Mouse (Mus musculus): ENCODE data around the gene Capns1.
"Not testable (repeated sequence)": the region's sequence is repeated elsewhere in the genome, so short reads cannot be mapped to it uniquely, and the experiment has no call there.

Gene Capns1

GRCm38 (mm10) chr7:30198481-30198971 lies at the start of gene Capns1:
Gene Capns1 (minus strand): TSS chr7:30198811.
- DNase-seq, result no peak

- DNase-seq, result not testable (repeated sequence)
These were observed 38.8 kb upstream of the Capns1 start for GRCm38 (mm10) chr7:30237374-30237773.

GRCm38 (mm10) chr7:30235625-30236024 lies 37.0 kb upstream of the Capns1 start, which contains the start of gene Ovol3:
Gene Ovol3 (minus strand): TSS chr7:30235725.
- no peak for DNase-seq

- DNase-seq, result no peak
These were observed 36.5 kb upstream of the Capns1 start for GRCm38 (mm10) chr7:30235091-30235490.

- DNase-seq, result no peak
These were observed 35.8 kb upstream of the Capns1 start for GRCm38 (mm10) chr7:30234276-30234858.

GRCm38 (mm10) chr7:30233387-30233786 lies 34.8 kb upstream of the Capns1 start:
- no peak for DNase-seq

- DNase-seq, result peak in 1 of 2 experiments; percentile 50
These were observed 34.1 kb upstream of the Capns1 start for GRCm38 (mm10) chr7:30232631-30233148.

- peak; percentile 90 to 95 for DNase-seq
These were observed 33.3 kb upstream of the Capns1 start, which contains the start of the genes Polr2i and Tbcb for GRCm38 (mm10) chr7:30231669-30232454. Gene Polr2i (plus strand): TSS chr7:30231948. Gene Tbcb (minus strand): TSS chr7:30232272.

GRCm38 (mm10) chr7:30231328-30231668 lies 32.7 kb upstream of the Capns1 start:
- no peak for DNase-seq

GRCm38 (mm10) chr7:30224206-30224605 lies 25.6 kb upstream of the Capns1 start:
- DNase-seq, result no peak

- DNase-seq, result no peak
These were observed 23.6 kb upstream of the Capns1 start for GRCm38 (mm10) chr7:30222205-30222604.

- no peak for DNase-seq
These were observed 22.8 kb upstream of the Capns1 start for GRCm38 (mm10) chr7:30221433-30221832.

GRCm38 (mm10) chr7:30220008-30220356 lies 21.4 kb upstream of the Capns1 start:
- DNase-seq, result no peak

- peak in 1 of 2 experiments; percentile 43 for DNase-seq
These were observed 20.8 kb upstream of the Capns1 start for GRCm38 (mm10) chr7:30219293-30220007.

GRCm38 (mm10) chr7:30217277-30217676 lies 18.7 kb upstream of the Capns1 start:
- no peak for DNase-seq

GRCm38 (mm10) chr7:30216723-30217151 lies 18.1 kb upstream of the Capns1 start:
- DNase-seq, result no peak

GRCm38 (mm10) chr7:30215875-30216274 lies 17.3 kb upstream of the Capns1 start:
- DNase-seq, result no peak

GRCm38 (mm10) chr7:30213881-30214280 lies 15.3 kb upstream of the Capns1 start:
- no peak for DNase-seq

GRCm38 (mm10) chr7:30211025-30211424 lies 12.4 kb upstream of the Capns1 start:
- no peak for DNase-seq

GRCm38 (mm10) chr7:30206364-30206763 lies 7.8 kb upstream of the Capns1 start:
- DNase-seq, result not testable (repeated sequence)

GRCm38 (mm10) chr7:30205383-30205782 lies 6.8 kb upstream of the Capns1 start:
- DNase-seq, result no peak

GRCm38 (mm10) chr7:30204380-30204779 lies 5.8 kb upstream of the Capns1 start:
- no peak for DNase-seq
